ENCODE assay signal across 1 mouse cellular context in the genomic region with DNA sequence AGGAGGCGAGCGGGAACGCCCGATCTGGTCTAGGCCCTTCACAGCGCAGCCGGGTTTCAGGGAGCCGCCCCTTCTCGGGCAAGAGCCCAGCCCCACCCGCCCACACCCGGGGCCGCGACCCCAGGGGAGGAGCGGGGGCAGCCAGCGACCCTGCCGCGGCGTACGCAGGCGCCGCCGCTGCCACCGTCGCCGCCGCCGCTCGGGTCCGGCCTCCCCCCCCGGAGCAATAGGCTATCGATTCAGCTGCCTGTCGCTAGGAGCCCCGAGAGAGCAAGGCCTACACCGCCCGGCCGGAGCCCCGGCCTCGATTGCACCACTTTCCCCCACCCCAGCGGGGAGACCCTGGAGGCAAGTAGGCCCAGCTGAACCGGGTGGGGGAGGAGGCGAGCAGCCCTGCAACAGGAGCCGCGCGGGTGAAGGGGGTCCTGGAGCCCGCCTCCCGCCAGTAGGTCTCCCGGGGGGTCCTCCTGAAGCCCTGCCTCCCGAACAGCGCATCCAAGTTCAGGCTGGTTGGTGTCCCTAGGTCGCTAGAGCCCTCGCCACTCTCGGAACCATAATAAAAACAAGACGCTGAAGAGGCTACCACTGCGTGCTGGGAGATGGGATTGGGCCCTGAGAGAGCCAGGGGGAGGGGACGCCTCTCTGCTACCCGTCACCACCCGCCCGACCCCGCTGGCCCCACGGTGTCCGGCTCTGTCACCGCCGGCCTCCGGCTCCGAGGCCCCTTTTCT.
TF ChIP-seq lines count a peak whose summit lies in the region.

No protein-coding gene starts in this region.

TF ChIP-seq in CH12.LX, 34 proteins besides CTCF, POLR2A, EP300 and RAD21:
- TF ChIP-seq NELFE (IDR thresholded peaks at IDR 0.05; ENCODE audit: low read depth, low read length) (no peak), MAZ (IDR thresholded peaks at IDR 0.05; ENCODE audit: low read depth, low read length) (peak; percentile 93; the same call in 1 of the 2 replicates), JUN (IDR thresholded peaks at IDR 0.05; ENCODE audit: insufficient read depth, low read depth, low read length) (no peak), JUND (conservative IDR thresholded peaks at IDR 0.05; ENCODE audit: low read depth, low read length) (no peak), CHD2 (IDR thresholded peaks at IDR 0.05; ENCODE audit: low read length) (no peak), ZKSCAN1 (IDR thresholded peaks at IDR 0.05; ENCODE audit: borderline replicate concordance, low read depth, low read length) (peak; percentile 58; the same call in 1 of the 2 replicates), PAX5 (IDR thresholded peaks at IDR 0.05; ENCODE audit: low read length) (no peak), NRF1 (IDR thresholded peaks at IDR 0.05; ENCODE audit: low read depth, low read length) (peak; percentile 79), MYC (IDR thresholded peaks at IDR 0.05; ENCODE audit: low read depth, low read length) (no peak), USF1 (IDR thresholded peaks at IDR 0.05; ENCODE audit: low read depth, low read length) (no peak), KAT2A (IDR thresholded peaks at IDR 0.05; ENCODE audit: insufficient replicate concordance, low read length) (0 out of 2 replicates have a peak, but pooled peaks have one; percentile 53), ELF1 (IDR thresholded peaks at IDR 0.05; ENCODE audit: low read depth, low read length) (peak; percentile 12; the same call in 1 of the 2 replicates), USF2 (conservative IDR thresholded peaks at IDR 0.05; ENCODE audit: low read depth, low read length) (no peak), SIN3A (IDR thresholded peaks at IDR 0.05; ENCODE audit: low read length) (peak; percentile 84), POLR2AphosphoS2 (IDR thresholded peaks at IDR 0.05; ENCODE audit: low read depth, low read length) (no peak), HCFC1 (IDR thresholded peaks at IDR 0.05; ENCODE audit: low read depth, low read length) (peak; percentile 78), CHD1 (IDR thresholded peaks at IDR 0.05; ENCODE audit: low read depth, low read length) (no peak; the same call in 1 of the 2 replicates), MAX (IDR thresholded peaks at IDR 0.05; ENCODE audit: low read length) (no peak), TBP (conservative IDR thresholded peaks at IDR 0.05; ENCODE audit: low read depth, low read length) (no peak), UBTF (IDR thresholded peaks at IDR 0.05; ENCODE audit: low read depth, low read length) (peak; percentile 100), IRF4 (IDR thresholded peaks at IDR 0.05; ENCODE audit: low read depth, low read length) (peak; percentile 29; the same call in 1 of the 2 replicates), ZMIZ1 (IDR thresholded peaks at IDR 0.05; ENCODE audit: low read depth, low read length) (no peak), GABPA (IDR thresholded peaks at IDR 0.05; ENCODE audit: insufficient replicate concordance, low read depth, low read length) (no peak), ZNF384 (IDR thresholded peaks at IDR 0.05; ENCODE audit: low read depth, low read length) (no peak), MAFK (IDR thresholded peaks at IDR 0.05; ENCODE audit: insufficient replicate concordance, low read length) (no peak), ETS1 (conservative IDR thresholded peaks at IDR 0.05; ENCODE audit: low read depth, low read length) (no peak), BHLHE40 (IDR thresholded peaks at IDR 0.05; ENCODE audit: low read depth, low read length) (no peak), E2F4 (IDR thresholded peaks at IDR 0.05; ENCODE audit: insufficient replicate concordance, low read depth, low read length) (no peak), SMC3 (IDR thresholded peaks at IDR 0.05; ENCODE audit: low read depth, low read length) (no peak), ZC3H11A (IDR thresholded peaks at IDR 0.05; ENCODE audit: low read depth, low read length) (no peak), MEF2A (IDR thresholded peaks at IDR 0.05; ENCODE audit: borderline replicate concordance, low read depth, low read length) (no peak; the same call in 1 of the 2 replicates), TCF12 (IDR thresholded peaks at IDR 0.05; ENCODE audit: low read depth, low read length) (no peak; the same call in 1 of the 2 replicates), MXI1 (IDR thresholded peaks at IDR 0.05; ENCODE audit: low read depth, low read length) (no peak; the same call in 1 of the 2 replicates), RCOR1 (conservative IDR thresholded peaks at IDR 0.05; ENCODE audit: low read depth, low read length) (no peak)
